Mouse (Mus musculus): Measurements from ENCODE around the gene Babam2. TPM values are rescaled to one million over a fixed set of nuclear protein-coding genes. Genes with fewer than 3 reads are reported as not detected.

Babam2 gene
- total RNA-seq, 1 experiment, result 33.9 TPM

DNA sequence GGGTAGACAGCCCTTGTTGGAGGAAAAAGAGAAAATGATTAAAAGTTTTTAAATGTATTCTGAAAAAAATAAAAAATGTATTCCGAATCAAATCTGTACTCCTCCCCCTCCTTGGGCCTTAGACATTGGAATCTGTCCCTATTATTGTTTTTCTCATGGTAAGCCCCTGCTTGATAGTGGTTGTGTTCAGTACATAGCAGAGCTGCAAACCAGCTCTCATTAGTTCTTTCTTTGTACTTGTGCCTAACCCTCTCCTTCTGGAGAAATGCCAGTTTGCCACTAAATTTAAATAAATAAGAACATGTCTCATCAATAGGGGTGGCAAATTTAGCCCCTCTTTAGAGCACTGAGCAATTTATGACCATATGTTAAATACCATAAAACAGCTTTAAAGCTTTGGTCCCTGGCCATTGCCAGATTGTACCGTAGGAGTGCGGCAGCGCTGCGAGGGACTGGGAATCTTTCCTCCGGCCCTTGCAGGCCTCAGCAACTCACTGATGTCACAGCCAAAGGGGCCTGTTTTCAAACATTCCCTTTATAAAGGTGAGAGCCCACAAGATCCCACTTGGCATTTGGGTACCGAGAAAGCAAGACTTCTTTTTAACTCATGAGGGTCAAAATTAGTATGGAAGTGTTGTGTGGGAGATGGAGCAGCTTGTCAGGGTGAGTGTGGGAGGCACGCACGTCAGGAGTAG, 52.9 kb downstream of the Babam2 start:
- Histone ChIP-seq H3K4me3 (ENCODE audit: insufficient read depth in 1 of 2, low read depth in 1 of 2, low read length in 2 of 2, poor library complexity in 1 of 2, severe bottlenecking in 1 of 2) (no peak overlapping the region), H3K9me3 (ENCODE audit: control insufficient read depth, insufficient read depth, low read depth, low read length) (no peaks in the 10 kb centered on the region), H3K27ac (ENCODE audit: insufficient read depth, low read depth, low read length, poor library complexity, severe bottlenecking) (no peak overlapping the region), H3K36me3 (ENCODE audit: control insufficient read depth, insufficient read depth, low read length, poor library complexity, severe bottlenecking) (no peaks in the 10 kb centered on the region), H3K9ac (ENCODE audit: insufficient read depth, low read depth, low read length, poor library complexity, severe bottlenecking) (no peak overlapping the region), H3K4me1 (ENCODE audit: control insufficient read depth in 2 of 2, insufficient read depth in 2 of 2, low read length in 2 of 2, poor library complexity in 1 of 2) (no peaks in the 10 kb centered on the region)
- in situ Hi-C loops (cut with MboI; ENCODE audit: low sequenced_read_pairs in 2 of 2, unreplicated experiment in 2 of 2), result no loop called here
- no peak for TF ChIP-seq ZC3H11A (IDR thresholded peaks at IDR 0.05; ENCODE audit: borderline replicate concordance, low read depth, low read length)
- no peak for TF ChIP-seq MAFK (IDR thresholded peaks at IDR 0.05; ENCODE audit: insufficient read depth, low read depth, low read length)
- no peak for TF ChIP-seq ZNF384 (IDR thresholded peaks at IDR 0.05; ENCODE audit: low read depth, low read length)
- no peak for TF ChIP-seq HCFC1 (IDR thresholded peaks at IDR 0.05; ENCODE audit: borderline replicate concordance, insufficient read depth, low read length)
- TF ChIP-seq CHD2 (IDR thresholded peaks at IDR 0.05; ENCODE audit: low read depth, low read length), result no peak
- DNase-seq (ENCODE audit: low read depth, low spot score), result no peak

DNA sequence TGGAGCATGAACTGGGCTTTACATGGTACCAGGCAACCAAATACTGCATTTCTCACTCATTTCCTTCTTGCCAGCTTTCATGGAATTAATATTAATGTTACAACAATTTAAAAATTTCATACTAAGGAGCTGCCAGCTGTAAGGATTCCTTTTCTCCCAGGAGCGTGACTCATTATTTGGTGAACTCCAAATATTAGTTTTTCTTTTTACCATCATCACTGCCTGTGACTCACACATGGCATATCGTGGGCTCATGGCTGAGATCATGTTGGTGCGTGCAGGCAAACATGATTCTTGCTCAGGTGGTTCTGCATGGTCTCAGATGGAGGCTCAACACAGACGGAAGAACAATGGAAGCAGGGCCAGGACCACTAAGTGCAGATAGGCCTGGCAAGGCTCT, 53.5 kb downstream of the Babam2 start:
- Histone ChIP-seq H3K9me3 (ENCODE audit: control insufficient read depth, insufficient read depth, low read depth, low read length) (no peaks in the 10 kb centered on the region), H3K4me3 (ENCODE audit: insufficient read depth in 1 of 2, low read depth in 1 of 2, low read length in 2 of 2, poor library complexity in 1 of 2, severe bottlenecking in 1 of 2) (no peak overlapping the region), H3K36me3 (ENCODE audit: control insufficient read depth, insufficient read depth, low read length, poor library complexity, severe bottlenecking) (no peaks in the 10 kb centered on the region), H3K9ac (ENCODE audit: insufficient read depth, low read depth, low read length, poor library complexity, severe bottlenecking) (no peak overlapping the region), H3K27ac (ENCODE audit: insufficient read depth, low read depth, low read length, poor library complexity, severe bottlenecking) (no peak overlapping the region), H3K4me1 (ENCODE audit: control insufficient read depth in 2 of 2, insufficient read depth in 2 of 2, low read length in 2 of 2, poor library complexity in 1 of 2) (no peaks in the 10 kb centered on the region)
- in situ Hi-C loops (cut with MboI; ENCODE audit: low sequenced_read_pairs in 2 of 2, unreplicated experiment in 2 of 2), result no loop called here
- DNase-seq (ENCODE audit: low read depth, low spot score), result no peak
- no peak for TF ChIP-seq CHD2 (IDR thresholded peaks at IDR 0.05; ENCODE audit: low read depth, low read length)
- TF ChIP-seq ZC3H11A (IDR thresholded peaks at IDR 0.05; ENCODE audit: borderline replicate concordance, low read depth, low read length), result no peak
- no peak for TF ChIP-seq HCFC1 (IDR thresholded peaks at IDR 0.05; ENCODE audit: borderline replicate concordance, insufficient read depth, low read length)
- TF ChIP-seq ZNF384 (IDR thresholded peaks at IDR 0.05; ENCODE audit: low read depth, low read length), result no peak
- no peak for TF ChIP-seq MAFK (IDR thresholded peaks at IDR 0.05; ENCODE audit: insufficient read depth, low read depth, low read length)

DNA sequence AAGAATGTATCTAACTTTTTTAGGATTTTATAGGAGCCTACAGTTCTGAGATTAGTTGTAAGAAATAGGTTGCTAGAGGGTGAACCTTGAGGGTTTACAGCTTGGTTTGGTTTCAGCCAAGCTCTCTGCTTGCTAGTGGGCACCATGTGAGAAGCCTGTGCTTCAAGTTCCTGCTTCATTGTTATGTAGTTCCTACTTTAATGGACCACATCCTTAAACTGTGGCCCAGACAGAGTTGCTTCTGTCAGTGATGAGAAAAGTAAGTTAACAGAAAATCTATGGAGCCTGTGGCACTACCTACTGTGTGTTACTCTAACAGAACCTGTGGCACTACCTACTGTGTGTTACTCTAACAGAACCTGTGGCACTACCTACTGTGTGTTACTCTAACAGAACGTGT, 57.1 kb downstream of the Babam2 start:
- in situ Hi-C loops (cut with MboI; ENCODE audit: low sequenced_read_pairs in 2 of 2, unreplicated experiment in 2 of 2), result no loop called here
- DNase-seq (ENCODE audit: low read depth, low spot score), result no peak
- Histone ChIP-seq H3K9me3 (ENCODE audit: control insufficient read depth, insufficient read depth, low read depth, low read length) (no peaks in the 10 kb centered on the region), H3K36me3 (ENCODE audit: control insufficient read depth, insufficient read depth, low read length, poor library complexity, severe bottlenecking) (no peaks in the 10 kb centered on the region), H3K4me3 (ENCODE audit: insufficient read depth in 1 of 2, low read depth in 1 of 2, low read length in 2 of 2, poor library complexity in 1 of 2, severe bottlenecking in 1 of 2) (no peak overlapping the region), H3K9ac (ENCODE audit: insufficient read depth, low read depth, low read length, poor library complexity, severe bottlenecking) (no peak overlapping the region), H3K4me1 (ENCODE audit: control insufficient read depth in 2 of 2, insufficient read depth in 2 of 2, low read length in 2 of 2, poor library complexity in 1 of 2) (no peaks in the 10 kb centered on the region; a peak in 1 of 4 replicates), H3K27ac (ENCODE audit: insufficient read depth, low read depth, low read length, poor library complexity, severe bottlenecking) (no peak overlapping the region)
- TF ChIP-seq MAFK (IDR thresholded peaks at IDR 0.05; ENCODE audit: insufficient read depth, low read depth, low read length) (no peak), CHD2 (IDR thresholded peaks at IDR 0.05; ENCODE audit: low read depth, low read length) (no peak), ZC3H11A (IDR thresholded peaks at IDR 0.05; ENCODE audit: borderline replicate concordance, low read depth, low read length) (no peak)

DNA sequence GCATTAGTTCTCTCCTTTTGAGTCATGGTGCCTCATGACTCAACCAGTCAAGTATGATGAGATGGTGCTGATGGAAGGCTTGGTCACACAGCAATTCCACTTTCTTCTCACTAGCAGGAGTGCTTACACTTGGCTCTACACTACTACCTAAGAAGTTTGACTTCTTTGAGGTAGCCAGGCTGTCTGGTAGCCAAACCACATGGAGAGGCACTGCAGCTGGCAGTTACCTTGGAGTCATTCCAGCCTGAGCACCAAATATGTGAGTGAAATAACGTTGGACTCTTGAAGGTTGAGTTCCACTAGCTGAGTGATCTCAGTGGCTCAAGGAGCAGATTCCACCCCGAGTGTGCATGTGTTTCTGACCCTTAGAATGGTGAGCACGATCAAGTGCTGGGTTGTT, 57.8 kb downstream of the Babam2 start:
- Histone ChIP-seq H3K9ac (ENCODE audit: insufficient read depth, low read depth, low read length, poor library complexity, severe bottlenecking) (no peak overlapping the region), H3K36me3 (ENCODE audit: control insufficient read depth, insufficient read depth, low read length, poor library complexity, severe bottlenecking) (no peaks in the 10 kb centered on the region), H3K9me3 (ENCODE audit: control insufficient read depth, insufficient read depth, low read depth, low read length) (no peaks in the 10 kb centered on the region), H3K4me1 (ENCODE audit: control insufficient read depth in 2 of 2, insufficient read depth in 2 of 2, low read length in 2 of 2, poor library complexity in 1 of 2) (no peaks in the 10 kb centered on the region; a peak in 1 of 4 replicates), H3K4me3 (ENCODE audit: insufficient read depth in 1 of 2, low read depth in 1 of 2, low read length in 2 of 2, poor library complexity in 1 of 2, severe bottlenecking in 1 of 2) (no peak overlapping the region), H3K27ac (ENCODE audit: insufficient read depth, low read depth, low read length, poor library complexity, severe bottlenecking) (no peak overlapping the region)
- no peak for TF ChIP-seq ZNF384 (IDR thresholded peaks at IDR 0.05; ENCODE audit: low read depth, low read length)
- no peak for TF ChIP-seq HCFC1 (IDR thresholded peaks at IDR 0.05; ENCODE audit: borderline replicate concordance, insufficient read depth, low read length)
- TF ChIP-seq ZC3H11A (IDR thresholded peaks at IDR 0.05; ENCODE audit: borderline replicate concordance, low read depth, low read length), result no peak
- no peak for TF ChIP-seq CHD2 (IDR thresholded peaks at IDR 0.05; ENCODE audit: low read depth, low read length)
- no peak for TF ChIP-seq MAFK (IDR thresholded peaks at IDR 0.05; ENCODE audit: insufficient read depth, low read depth, low read length)
- no peak for DNase-seq (ENCODE audit: low read depth, low spot score)
- in situ Hi-C loops (cut with MboI; ENCODE audit: low sequenced_read_pairs in 2 of 2, unreplicated experiment in 2 of 2), result no loop called here

Measured in ES-E14 (cell line).